Mouse (Mus musculus) hindbrain, embryonic 14.5 days (tissue): ENCODE measurements around the gene Mbd5. TPM values are rescaled to one million over a fixed set of nuclear protein-coding genes. Genes with fewer than 3 reads are reported as not detected.

Experiments
- ATAC-seq: fragments of 200-750 bp; cut with Nextera tagmentation; 2 replicates; pipeline ENCODE4 v1.8.0; 2017; ENCODE audit warnings: moderate number of reproducible peaks, mild to moderate bottlenecking, moderate TSS enrichment, moderate library complexity; ENCODE audit not compliant: low FRiP score
- DNase-seq: peaks from one replicate; pipeline ENCODE4 v3.0.0-alpha.2; 2015; ENCODE audit warnings: low spot score
- H3K27ac ChIP-seq: fragments of 300-500 bp; sonication (generic); 2 replicates; pipeline ENCODE4 v1.5.1; 2014; ENCODE audit warnings: mild to moderate bottlenecking, moderate library complexity
- H3K27me3 ChIP-seq: fragments of 300-500 bp; sonication (generic); 2 replicates; pipeline ENCODE4 v1.6.1; 2014; ENCODE audit warnings: mild to moderate bottlenecking, low read length, mixed read lengths; ENCODE audit not compliant: control insufficient read depth, insufficient read depth
- H3K36me3 ChIP-seq: fragments of 300-500 bp; sonication (generic); replicated peaks from 2 replicates; pipeline ENCODE4 v1.6.1; 2014; ENCODE audit not compliant: control insufficient read depth, insufficient read depth
- H3K4me1 ChIP-seq: fragments of 300-500 bp; sonication (generic); replicated peaks from 2 replicates; pipeline ENCODE4 v1.6.1; 2014; ENCODE audit warnings: antibody characterized with exemption, low read length, mixed read lengths; ENCODE audit not compliant: control insufficient read depth, insufficient read depth
- H3K4me2 ChIP-seq: fragments of 300-500 bp; sonication (generic); replicated peaks from 2 replicates; pipeline ENCODE4 v1.6.1; 2014; ENCODE audit warnings: mild to moderate bottlenecking, moderate library complexity
- H3K4me3 ChIP-seq: fragments of 300-500 bp; sonication (generic); replicated peaks from 2 replicates; pipeline ENCODE4 v1.5.1; 2014; ENCODE audit warnings: mild to moderate bottlenecking, low read length
- H3K9ac ChIP-seq: fragments of 300-500 bp; sonication (generic); 2 replicates; pipeline ENCODE4 v1.6.1; 2014
- H3K9me3 ChIP-seq: fragments of 300-500 bp; sonication (generic); 2 replicates; pipeline ENCODE4 v1.6.1; 2016; ENCODE audit warnings: low read length; ENCODE audit not compliant: control insufficient read depth
- WGBS: fragments of 180-500 bp; shearing (Covaris S2); extraction: QIAGEN DNeasy Blood & Tissue Kit; methylation state at CpG from one replicate; pipeline ENCODE4 v1.1.7; 2014; 5-methylcytosine and 5-hydroxymethylcytosine counted together
- polyA plus RNA-seq: library from polyadenylated mRNA; unstranded; fragments of >200 nt; fragmentation: Nextera tagmentation; extraction: Ambion mirVana; gene quantifications from 2 replicates; pipeline ENCODE4 v1.2.1, GENCODE M21; 2014

Mbd5 gene
- polyA plus RNA-seq, 1 experiment from 2014 or later: 40.5 TPM

DNA sequence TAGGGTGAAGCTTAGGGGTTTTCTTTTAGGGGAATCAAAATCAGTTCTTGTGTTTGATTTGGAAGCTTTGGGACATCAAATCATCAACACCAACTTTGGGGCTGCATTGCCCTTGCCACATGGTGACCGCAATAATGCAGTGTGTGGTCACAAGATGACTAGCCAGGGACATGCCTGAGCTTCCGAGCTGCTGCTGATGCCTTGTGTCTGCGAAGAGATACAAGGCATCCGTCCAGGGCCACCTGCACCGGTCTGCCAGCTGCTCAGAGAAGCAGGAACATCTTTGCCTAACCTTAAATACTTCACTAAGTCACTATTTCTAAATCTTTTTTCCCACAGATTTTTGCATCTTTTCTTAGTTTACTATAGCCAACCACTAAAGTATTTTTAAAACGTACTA lies 170.6 kb downstream of the Mbd5 start:
- no peaks in the 10 kb centered on the region for H3K36me3 ChIP-seq
- no peaks in the 10 kb centered on the region for H3K27me3 ChIP-seq
- 96% methylated on average over 6 of the region's 6 CpGs for WGBS
- H3K27ac ChIP-seq: no peak overlapping the region
- H3K9me3 ChIP-seq: 0 out of 2 replicates have a peak, but pooled peaks cover 3% of the 10 kb centered on the region
- H3K4me3 ChIP-seq: no peak overlapping the region
- H3K4me1 ChIP-seq: no peaks in the 10 kb centered on the region
- ATAC-seq: no peak
- DNase-seq: no peak
- H3K4me2 ChIP-seq: no peak overlapping the region
- H3K9ac ChIP-seq: no peak overlapping the region

DNA sequence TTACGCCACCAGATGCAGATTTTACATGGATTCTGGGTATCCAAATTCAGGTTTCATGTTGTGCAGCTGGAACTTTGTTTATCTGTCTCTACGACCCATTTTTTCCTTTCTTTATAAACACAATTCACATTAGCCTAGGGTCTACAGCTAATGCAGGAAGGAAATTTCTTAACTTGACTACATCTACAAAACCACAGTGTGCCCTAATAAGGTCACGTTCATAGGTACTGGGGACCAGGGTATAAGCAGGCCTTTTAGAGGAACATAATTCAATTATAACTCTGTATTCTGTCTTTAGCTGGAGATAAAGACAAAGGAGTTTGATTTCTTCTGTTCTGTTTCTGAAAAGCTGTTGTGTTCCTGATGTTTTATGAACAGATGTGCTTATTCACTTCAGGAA lies 172.3 kb downstream of the Mbd5 start:
- H3K4me1 ChIP-seq: no peaks in the 10 kb centered on the region
- no peak overlapping the region for H3K4me3 ChIP-seq
- 88% methylated on average over 3 of the region's 3 CpGs for WGBS
- no peak overlapping the region for H3K9ac ChIP-seq
- ATAC-seq (no peak), DNase-seq (no peak)
- no peak overlapping the region for H3K4me2 ChIP-seq
- H3K9me3 ChIP-seq: no peaks in the 10 kb centered on the region
- H3K27ac ChIP-seq: no peak overlapping the region
- no peaks in the 10 kb centered on the region for H3K27me3 ChIP-seq
- no peaks in the 10 kb centered on the region for H3K36me3 ChIP-seq

DNA sequence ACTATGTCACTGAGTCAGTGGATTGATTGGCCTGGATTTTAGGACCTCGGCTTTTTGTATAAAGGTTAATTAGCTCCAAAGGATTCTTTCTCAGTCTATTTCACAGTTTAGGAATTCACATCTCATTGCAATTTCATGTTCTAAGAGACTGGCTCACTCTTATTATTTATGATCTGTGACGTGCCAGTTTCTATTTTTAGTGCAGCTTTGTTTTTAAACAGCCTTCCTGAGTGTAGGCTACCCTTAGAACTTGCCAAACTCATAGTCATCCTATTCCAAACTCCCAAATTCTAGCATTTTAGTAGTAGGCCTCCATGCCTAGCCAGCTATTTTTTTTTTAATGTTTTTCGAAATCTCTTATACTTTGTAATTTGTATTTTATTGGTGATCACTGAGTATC lies 192.9 kb downstream of the Mbd5 start:
- H3K9me3 ChIP-seq: no peaks in the 10 kb centered on the region
- no peaks in the 10 kb centered on the region for H3K27me3 ChIP-seq
- DNase-seq (no peak), ATAC-seq (no peak)
- H3K4me2 ChIP-seq: no peak overlapping the region
- H3K36me3 ChIP-seq: no peaks in the 10 kb centered on the region
- H3K4me1 ChIP-seq: no peaks in the 10 kb centered on the region
- H3K9ac ChIP-seq: no peak overlapping the region
- WGBS: 81% methylated on average over 3 of the region's 3 CpGs
- H3K4me3 ChIP-seq: no peak overlapping the region
- H3K27ac ChIP-seq: no peak overlapping the region

DNA sequence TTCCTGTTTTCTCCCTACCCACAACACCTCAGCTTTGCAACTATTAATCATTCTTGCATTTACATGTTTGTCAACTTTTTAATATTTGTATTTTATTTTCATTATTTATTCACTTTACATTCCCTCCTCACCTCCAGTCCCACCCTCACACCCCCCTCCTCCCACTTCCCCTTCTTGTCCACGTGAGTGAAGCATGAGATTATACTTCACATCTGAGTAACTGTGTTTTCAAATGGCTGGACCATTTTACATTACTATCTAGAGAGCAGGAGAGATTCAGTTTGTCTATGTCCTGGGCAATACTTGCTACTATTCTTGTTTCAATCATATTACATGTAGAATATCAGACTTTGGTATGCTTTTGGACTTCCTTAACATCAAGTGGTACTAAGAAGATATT lies 204.3 kb downstream of the Mbd5 start:
- no peaks in the 10 kb centered on the region for H3K36me3 ChIP-seq
- H3K9ac ChIP-seq: no peak overlapping the region
- H3K9me3 ChIP-seq: no peaks in the 10 kb centered on the region
- DNase-seq: no peak
- H3K4me1 ChIP-seq: no peaks in the 10 kb centered on the region
- no peak for ATAC-seq
- H3K27me3 ChIP-seq: no peaks in the 10 kb centered on the region
- WGBS: 75% methylated on average over 1 of the region's 1 CpGs
- H3K4me2 ChIP-seq: no peak overlapping the region
- H3K4me3 ChIP-seq: no peak overlapping the region
- H3K27ac ChIP-seq: no peak overlapping the region

DNA sequence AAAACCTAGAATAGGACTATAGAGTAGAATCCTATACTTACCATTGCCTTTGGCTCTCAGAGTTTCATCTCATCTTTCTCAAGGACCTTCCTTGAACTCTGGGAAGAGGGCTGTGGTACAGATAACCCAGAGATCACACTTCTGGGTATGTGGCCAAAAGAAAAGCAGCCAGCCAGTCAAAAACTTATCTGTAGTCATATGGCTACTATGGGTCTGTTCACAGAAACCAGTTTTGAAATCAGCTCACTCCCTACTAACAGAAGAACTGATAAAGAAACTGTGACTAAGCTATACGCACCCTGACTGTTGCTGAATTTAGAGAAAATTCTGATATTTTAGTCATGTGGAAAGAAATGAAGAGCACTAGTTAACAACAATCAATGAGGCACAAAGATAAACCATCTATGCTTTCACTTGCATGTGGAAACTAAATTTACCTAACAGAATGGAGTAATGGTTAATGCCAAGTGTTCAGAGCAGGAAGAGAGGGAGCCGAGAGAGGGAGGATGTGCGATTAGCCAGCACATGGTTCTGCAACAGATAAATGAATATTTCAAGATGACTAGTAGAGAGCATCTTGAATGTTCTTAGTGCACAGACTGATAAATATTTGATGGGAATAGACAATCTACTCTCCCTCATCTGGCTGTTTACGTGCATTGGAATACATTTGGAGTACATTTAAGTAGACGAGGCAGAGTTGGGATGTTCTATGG lies 211.1 kb downstream of the Mbd5 start:
- ATAC-seq (no peak), DNase-seq (no peak)
- 93% methylated on average over 5 of the region's 5 CpGs for WGBS
- H3K4me1 ChIP-seq: no peaks in the 10 kb centered on the region
- H3K9me3 ChIP-seq: 0 out of 2 replicates have a peak, but pooled peaks cover 5% of the 10 kb centered on the region
- H3K27ac ChIP-seq: no peak overlapping the region
- H3K4me2 ChIP-seq: no peak overlapping the region
- H3K9ac ChIP-seq: no peak overlapping the region
- H3K36me3 ChIP-seq: no peaks in the 10 kb centered on the region
- no peak overlapping the region for H3K4me3 ChIP-seq
- no peaks in the 10 kb centered on the region for H3K27me3 ChIP-seq

DNA sequence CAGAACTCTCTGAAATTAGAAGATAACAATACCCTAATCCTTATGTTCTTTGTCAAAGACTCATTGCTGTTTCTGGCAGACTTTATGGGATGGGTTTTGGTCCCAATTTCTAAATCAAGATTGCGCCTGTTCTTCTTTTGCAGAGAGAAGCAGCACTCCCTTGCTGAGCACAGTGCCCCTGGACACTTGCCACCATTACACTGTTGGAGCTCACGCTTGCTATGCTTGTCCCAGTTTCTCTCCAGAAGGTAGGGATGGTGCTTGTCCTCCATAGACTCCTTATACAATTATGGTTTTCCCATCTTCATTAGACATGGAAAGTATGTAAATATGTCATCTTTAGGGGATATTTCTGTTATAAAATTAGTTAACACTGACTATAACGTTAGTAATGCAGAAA lies 220.5 kb downstream of the Mbd5 start:
- Histone ChIP-seq H3K36me3 (no peaks in the 10 kb centered on the region), H3K9me3 (no peaks in the 10 kb centered on the region), H3K4me2 (no peak overlapping the region), H3K27ac (no peak overlapping the region), H3K27me3 (no peaks in the 10 kb centered on the region), H3K4me3 (no peak overlapping the region), H3K9ac (no peak overlapping the region), H3K4me1 (no peaks in the 10 kb centered on the region)
- DNase-seq (no peak), ATAC-seq (no peak)
- 95% methylated on average over 3 of the region's 3 CpGs for WGBS

DNA sequence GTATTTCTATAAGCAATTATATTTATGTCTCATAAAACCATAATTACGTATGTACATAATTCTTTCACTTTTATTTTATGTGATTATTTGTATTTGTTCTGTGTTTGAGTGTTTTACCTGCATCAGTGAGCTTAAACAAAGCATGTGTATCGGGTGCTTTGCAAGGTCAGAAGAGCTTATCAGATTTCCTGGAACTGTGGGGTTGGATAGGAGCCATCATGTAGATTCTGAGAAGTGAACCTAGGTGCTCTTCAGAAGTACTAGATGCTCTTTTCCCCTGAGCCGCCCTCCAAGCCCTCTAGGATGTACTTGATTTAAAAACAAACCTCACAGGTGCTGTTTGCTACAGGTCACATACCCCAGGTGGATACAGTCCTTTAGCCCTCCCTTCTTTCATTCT lies 227.7 kb downstream of the Mbd5 start:
- H3K27ac ChIP-seq: no peak overlapping the region
- H3K4me1 ChIP-seq: no peaks in the 10 kb centered on the region
- DNase-seq (no peak), ATAC-seq (no peak)
- H3K4me3 ChIP-seq: no peak overlapping the region
- H3K9me3 ChIP-seq: no peaks in the 10 kb centered on the region
- H3K36me3 ChIP-seq: no peaks in the 10 kb centered on the region
- H3K4me2 ChIP-seq: no peak overlapping the region
- no peaks in the 10 kb centered on the region for H3K27me3 ChIP-seq
- WGBS: 93% methylated on average over 3 of the region's 3 CpGs
- H3K9ac ChIP-seq: no peak overlapping the region

DNA sequence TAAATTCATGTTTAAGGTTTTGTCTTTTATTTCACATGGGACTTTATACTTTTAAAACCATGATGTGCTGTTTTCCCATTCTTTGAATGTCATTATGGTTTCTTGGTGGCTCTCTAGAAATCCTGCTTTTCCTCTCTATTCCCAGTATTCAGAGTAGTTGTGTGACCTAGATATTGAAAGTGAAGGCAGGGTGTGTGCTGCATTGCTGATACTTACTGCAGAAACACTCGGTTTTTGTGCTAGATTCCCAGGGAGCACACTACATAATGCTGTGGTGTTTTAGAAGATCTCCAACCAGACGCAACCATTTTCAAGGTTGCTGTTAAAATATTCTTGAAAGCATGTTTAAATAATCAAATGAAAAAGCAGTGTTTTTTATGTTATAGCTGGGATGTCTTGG lies 241.7 kb downstream of the Mbd5 start:
- Histone ChIP-seq H3K4me3 (no peak overlapping the region), H3K36me3 (no peaks in the 10 kb centered on the region), H3K4me2 (no peak overlapping the region), H3K9ac (no peak overlapping the region), H3K9me3 (no peaks in the 10 kb centered on the region), H3K27me3 (no peaks in the 10 kb centered on the region), H3K27ac (no peak overlapping the region), H3K4me1 (no peaks in the 10 kb centered on the region)
- 80% methylated on average over 2 of the region's 2 CpGs for WGBS
- DNase-seq (no peak), ATAC-seq (no peak)

DNA sequence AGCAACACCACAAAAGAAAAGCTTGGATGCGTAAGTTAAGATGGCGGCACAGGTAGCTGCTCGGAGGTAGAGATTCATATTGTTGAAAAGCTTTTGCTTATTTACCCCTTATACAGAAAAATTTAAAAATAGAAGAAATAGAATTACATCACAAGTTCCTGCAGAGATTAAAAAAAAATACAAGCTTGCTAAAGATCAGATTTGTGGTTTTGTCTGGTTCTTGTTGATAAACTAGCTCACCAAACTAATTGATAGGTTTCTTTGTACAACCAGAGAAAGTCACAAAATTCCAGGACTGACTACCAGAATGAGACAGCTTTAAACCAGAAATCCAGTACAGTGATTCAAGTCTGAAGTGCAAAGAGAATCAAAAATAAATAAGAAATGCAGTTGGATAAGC lies 242.4 kb downstream of the Mbd5 start:
- DNase-seq: no peak
- H3K27ac ChIP-seq: no peak overlapping the region
- H3K4me3 ChIP-seq: no peak overlapping the region
- 97% methylated on average over 3 of the region's 3 CpGs for WGBS
- H3K9ac ChIP-seq: no peak overlapping the region
- no peaks in the 10 kb centered on the region for H3K4me1 ChIP-seq
- H3K36me3 ChIP-seq: no peaks in the 10 kb centered on the region
- no peaks in the 10 kb centered on the region for H3K27me3 ChIP-seq
- no peaks in the 10 kb centered on the region for H3K9me3 ChIP-seq
- H3K4me2 ChIP-seq: no peak overlapping the region
- no peak for ATAC-seq

DNA sequence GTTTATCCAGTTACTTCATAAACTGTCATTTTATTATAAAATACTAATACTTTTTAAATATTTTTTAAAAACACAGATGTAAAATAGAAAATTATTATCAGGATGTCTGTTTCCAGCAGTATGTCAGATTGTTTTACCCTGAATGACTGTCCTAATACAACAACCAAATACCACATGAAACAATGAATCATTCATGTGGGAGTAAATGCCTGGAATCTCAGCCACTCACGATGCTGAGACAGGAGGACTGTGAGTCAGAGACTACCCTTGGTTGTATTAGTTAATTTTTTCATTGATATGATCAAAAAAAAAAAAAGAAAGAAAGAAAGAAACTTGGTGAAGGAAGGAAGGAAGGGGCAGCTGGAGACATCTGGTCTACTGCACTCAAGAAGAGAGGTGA lies 254.8 kb downstream of the Mbd5 start:
- no peak overlapping the region for H3K27ac ChIP-seq
- H3K4me2 ChIP-seq: no peak overlapping the region
- H3K36me3 ChIP-seq: no peaks in the 10 kb centered on the region
- no peaks in the 10 kb centered on the region for H3K9me3 ChIP-seq
- H3K27me3 ChIP-seq: no peaks in the 10 kb centered on the region
- ATAC-seq (no peak), DNase-seq (no peak)
- H3K4me1 ChIP-seq: no peaks in the 10 kb centered on the region
- H3K4me3 ChIP-seq: no peak overlapping the region
- 69% methylated on average over 1 of the region's 1 CpGs for WGBS
- no peak overlapping the region for H3K9ac ChIP-seq
